Mouse (Mus musculus) midbrain, embryonic 11.5 days (tissue): ENCODE results near the gene Tmem176b. TPM values are rescaled to one million over a fixed set of nuclear protein-coding genes. Genes with fewer than 3 reads are reported as not detected.
"Not testable (repeated sequence)": the region's sequence is repeated elsewhere in the genome, so short reads cannot be mapped to it uniquely, and the experiment has no call there.

Experiments used
- ATAC-seq: fragments of 200-750 bp; cut with Nextera tagmentation; 2 replicates; pipeline ENCODE4 v1.8.0; 2017; ENCODE audit warnings: moderate TSS enrichment, moderate library complexity; ENCODE audit not compliant: low FRiP score
- DNase-seq: peaks from one replicate; pipeline ENCODE4 v3.0.0; 2015; ENCODE audit warnings: low spot score; ENCODE audit errors: missing footprints
- H3K27ac ChIP-seq: fragments of 300-500 bp; sonication (generic); 2 replicates; pipeline ENCODE4 v1.5.1; 2014; ENCODE audit warnings: low read depth, low read length
- H3K27me3 ChIP-seq: fragments of 300-500 bp; sonication (generic); 2 replicates; pipeline ENCODE4 v1.6.1; 2014; ENCODE audit warnings: mild to moderate bottlenecking, low read length, moderate library complexity, mixed read lengths; ENCODE audit not compliant: control insufficient read depth, insufficient read depth
- H3K36me3 ChIP-seq: fragments of 300-500 bp; sonication (generic); 2 replicates; pipeline ENCODE4 v1.6.1; 2014; ENCODE audit warnings: mild to moderate bottlenecking, low read length, moderate library complexity, mixed read lengths; ENCODE audit not compliant: control insufficient read depth, insufficient read depth
- H3K4me1 ChIP-seq: fragments of 300-500 bp; sonication (generic); 2 replicates; pipeline ENCODE4 v1.6.1; 2014; ENCODE audit warnings: low read length; ENCODE audit not compliant: control insufficient read depth, insufficient read depth
- H3K4me2 ChIP-seq: fragments of 300-500 bp; sonication (generic); 2 replicates; pipeline ENCODE4 v1.6.1; 2014; ENCODE audit warnings: mild to moderate bottlenecking, moderate library complexity
- H3K4me3 ChIP-seq: fragments of 300-500 bp; sonication (generic); 2 replicates; pipeline ENCODE4 v1.5.1; 2014; ENCODE audit warnings: low read depth, low read length
- H3K9ac ChIP-seq: fragments of 300-500 bp; sonication (generic); 2 replicates; pipeline ENCODE4 v1.6.1; 2014; ENCODE audit warnings: low read length
- H3K9me3 ChIP-seq: fragments of 300-500 bp; sonication (generic); 2 replicates; pipeline ENCODE4 v1.6.1; 2016; ENCODE audit warnings: low read length; ENCODE audit not compliant: control insufficient read depth
- WGBS: fragments of 180-500 bp; shearing (Covaris S2); extraction: QIAGEN DNeasy Blood & Tissue Kit; methylation state at CpG from one replicate; pipeline ENCODE4 v1.1.7; 2014; 5-methylcytosine and 5-hydroxymethylcytosine counted together
- polyA plus RNA-seq: library from polyadenylated mRNA; unstranded; fragments of >200 nt; fragmentation: Nextera tagmentation; extraction: Ambion mirVana; gene quantifications from 2 replicates; pipeline ENCODE4 v1.2.1, GENCODE M21; 2014

Tmem176b gene
- polyA plus RNA-seq, 1 experiment from 2014 or later = 58.8 TPM

- no peaks in the 10 kb centered on the region for H3K27me3 ChIP-seq
- DNase-seq = no peak
Measured at GRCm38 (mm10) chr6:48833515-48833914, 7.8 kb downstream of the Tmem176b start.

DNA sequence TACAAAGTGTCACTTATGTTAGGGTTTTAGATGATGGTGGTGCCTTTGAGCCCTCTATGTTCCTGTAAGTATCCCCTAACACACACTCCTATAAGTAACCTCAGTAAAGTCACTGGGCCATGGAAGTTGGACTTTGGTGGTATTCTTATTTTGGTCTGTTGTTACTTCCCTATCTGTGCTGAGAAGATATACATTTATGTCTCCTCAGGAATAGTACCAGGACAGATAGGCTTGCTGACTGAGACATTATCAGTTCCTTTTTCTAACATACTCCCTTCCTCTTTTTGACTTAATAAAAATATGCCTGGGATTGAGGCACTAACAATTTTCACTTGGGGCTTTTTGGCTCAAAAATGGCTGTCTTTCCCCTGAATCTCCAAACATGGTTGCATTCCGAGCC lies 8.9 kb downstream of the Tmem176b start:
- DNase-seq (no peak), ATAC-seq (no peak)
- H3K9me3 ChIP-seq = no peaks in the 10 kb centered on the region
- no peaks in the 10 kb centered on the region for H3K27me3 ChIP-seq
- no peaks in the 10 kb centered on the region for H3K4me1 ChIP-seq
- 92% methylated on average over 1 of the region's 1 CpGs for WGBS
- no peak overlapping the region for H3K4me3 ChIP-seq
- no peak overlapping the region for H3K9ac ChIP-seq
- no peaks in the 10 kb centered on the region for H3K36me3 ChIP-seq
- H3K27ac ChIP-seq = no peak overlapping the region
- no peak overlapping the region for H3K4me2 ChIP-seq

More at GRCm38 (mm10) chr6:48833515-48833914, 7.8 kb downstream of the Tmem176b start:
- no peak overlapping the region for H3K9ac ChIP-seq
- no peak for ATAC-seq
- H3K36me3 ChIP-seq = no peaks in the 10 kb centered on the region
- no peak overlapping the region for H3K4me3 ChIP-seq
- H3K4me2 ChIP-seq = no peak overlapping the region
- 93% methylated on average over 4 of the region's 4 CpGs for WGBS
- no peaks in the 10 kb centered on the region for H3K9me3 ChIP-seq
- no peaks in the 10 kb centered on the region for H3K4me1 ChIP-seq
- H3K27ac ChIP-seq = no peak overlapping the region

DNA sequence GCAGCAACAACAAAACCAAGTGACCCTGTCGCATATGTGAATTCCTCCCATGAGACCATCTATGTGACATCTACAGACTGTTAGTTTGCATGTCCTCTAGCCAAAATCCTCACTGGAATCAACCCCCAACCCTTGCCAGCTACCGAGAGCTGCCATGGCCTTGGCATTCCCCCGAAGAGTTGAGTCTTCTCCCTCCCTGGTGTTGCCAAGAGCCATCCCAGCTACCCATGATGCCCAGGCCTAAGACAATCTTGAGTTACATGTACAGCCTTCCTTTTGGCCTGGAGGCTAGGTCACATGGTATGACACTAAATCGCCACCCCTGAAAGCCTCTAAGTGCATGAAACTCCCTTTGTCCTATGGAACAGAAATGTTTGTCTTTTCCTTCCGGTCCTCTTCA lies 10.2 kb downstream of the Tmem176b start:
- no peak overlapping the region for H3K4me2 ChIP-seq
- no peak overlapping the region for H3K27ac ChIP-seq
- no peak overlapping the region for H3K9ac ChIP-seq
- no peak for DNase-seq
- ATAC-seq = no peak
- no peaks in the 10 kb centered on the region for H3K27me3 ChIP-seq
- no peaks in the 10 kb centered on the region for H3K36me3 ChIP-seq
- no peaks in the 10 kb centered on the region for H3K9me3 ChIP-seq
- no peaks in the 10 kb centered on the region for H3K4me1 ChIP-seq
- no peak overlapping the region for H3K4me3 ChIP-seq
- 85% methylated on average over 5 of the region's 5 CpGs for WGBS

- H3K4me2 ChIP-seq = no peak overlapping the region
- no peak overlapping the region for H3K27ac ChIP-seq
- H3K9me3 ChIP-seq = no peaks in the 10 kb centered on the region
- no peak overlapping the region for H3K4me3 ChIP-seq
- H3K9ac ChIP-seq = no peak overlapping the region
- H3K36me3 ChIP-seq = no peaks in the 10 kb centered on the region
- ATAC-seq (no peak), DNase-seq (no peak)
- H3K27me3 ChIP-seq = no peaks in the 10 kb centered on the region
- H3K4me1 ChIP-seq = no peaks in the 10 kb centered on the region
- 83% methylated on average over 1 of the region's 1 CpGs for WGBS
Measured at GRCm38 (mm10) chr6:48830241-48830640, 11.1 kb downstream of the Tmem176b start.

DNA sequence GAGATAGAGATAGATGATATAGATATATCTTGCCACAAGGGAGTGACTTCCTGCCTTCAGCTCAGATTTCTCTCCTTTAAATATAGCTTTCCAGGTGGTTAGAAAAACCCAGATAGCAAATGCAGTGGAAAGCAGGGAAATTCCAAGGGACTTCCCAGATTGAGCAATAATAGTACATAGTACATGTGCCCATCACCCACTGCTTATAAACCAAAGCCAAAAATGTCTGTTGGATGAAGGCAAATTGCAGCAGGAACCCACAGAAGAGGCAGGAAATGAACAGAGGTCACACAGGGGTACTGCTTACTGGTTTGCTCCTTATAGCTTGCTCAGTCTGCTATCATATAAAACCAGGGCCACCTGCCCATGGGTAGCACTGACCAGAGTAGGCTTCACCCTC lies 11.6 kb downstream of the Tmem176b start:
- Histone ChIP-seq H3K9me3 (no peaks in the 10 kb centered on the region), H3K4me1 (no peaks in the 10 kb centered on the region), H3K27ac (no peak overlapping the region), H3K4me2 (no peak overlapping the region), H3K4me3 (no peak overlapping the region), H3K36me3 (no peaks in the 10 kb centered on the region), H3K9ac (no peak overlapping the region), H3K27me3 (no peaks in the 10 kb centered on the region)
- DNase-seq (no peak), ATAC-seq (no peak)

- 87% methylated on average over 1 of the region's 1 CpGs for WGBS
- Histone ChIP-seq H3K27me3 (no peaks in the 10 kb centered on the region), H3K36me3 (no peaks in the 10 kb centered on the region), H3K4me3 (no peak overlapping the region), H3K27ac (no peak overlapping the region), H3K4me1 (no peaks in the 10 kb centered on the region), H3K4me2 (no peak overlapping the region), H3K9ac (no peak overlapping the region), H3K9me3 (no peaks in the 10 kb centered on the region)
- ATAC-seq (no peak), DNase-seq (no peak)
Measured at GRCm38 (mm10) chr6:48828976-48829375, 12.3 kb downstream of the Tmem176b start.

GRCm38 (mm10) chr6:48825016-48825415 lies 16.3 kb downstream of the Tmem176b start:
- no peak overlapping the region for H3K4me2 ChIP-seq
- WGBS = 80% methylated on average over 7 of the region's 7 CpGs

DNA sequence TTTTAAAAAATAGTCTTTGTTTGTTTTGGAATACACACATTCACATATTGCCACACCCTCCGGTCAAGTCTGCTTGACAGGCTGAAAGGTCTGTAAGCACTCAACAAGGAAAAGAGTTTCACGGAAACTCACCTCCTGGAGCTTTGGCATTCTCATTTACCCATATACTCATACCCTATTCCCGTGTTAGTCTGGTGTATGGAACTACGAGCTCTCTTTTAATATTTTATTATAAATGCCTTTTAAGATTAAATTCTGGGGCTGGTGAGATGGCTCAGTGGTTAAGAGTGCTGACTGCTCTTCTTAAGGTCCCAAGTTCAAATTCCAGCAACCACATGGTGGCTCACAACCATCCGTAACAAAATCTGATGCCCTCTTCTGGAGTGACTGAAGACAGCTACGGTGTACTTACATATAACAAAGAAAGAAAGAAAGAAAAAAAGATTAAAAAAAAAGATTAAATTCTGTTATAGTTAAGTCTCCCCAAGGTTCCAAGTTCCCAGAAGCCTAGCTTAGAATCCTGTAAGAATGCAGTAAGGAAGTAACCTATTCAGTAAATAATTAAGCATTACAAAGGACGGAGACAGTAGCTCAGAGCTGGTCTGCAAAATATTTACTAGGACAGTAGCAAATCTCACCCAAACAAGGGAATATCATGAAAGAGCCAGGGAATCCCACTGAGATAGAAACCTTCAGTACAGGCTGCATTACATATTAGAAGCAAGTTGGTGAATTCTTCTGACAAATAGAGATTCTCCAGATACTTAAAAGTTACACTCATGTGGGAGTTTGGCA lies 19.1 kb downstream of the Tmem176b start:
- not testable (repeated sequence) for H3K4me1 ChIP-seq, H3K36me3 ChIP-seq, H3K9ac ChIP-seq, DNase-seq, ATAC-seq, H3K4me2 ChIP-seq, H3K4me3 ChIP-seq, H3K27me3 ChIP-seq, H3K27ac ChIP-seq, H3K9me3 ChIP-seq
- WGBS = 89% methylated on average over 7 of the region's 7 CpGs

More at GRCm38 (mm10) chr6:48825016-48825415, 16.3 kb downstream of the Tmem176b start:
- Histone ChIP-seq H3K36me3 (no peaks in the 10 kb centered on the region), H3K9ac (no peak overlapping the region), H3K4me1 (no peaks in the 10 kb centered on the region), H3K4me3 (no peak overlapping the region), H3K27ac (no peak overlapping the region), H3K27me3 (no peaks in the 10 kb centered on the region), H3K9me3 (no peaks in the 10 kb centered on the region)
- DNase-seq (no peak), ATAC-seq (no peak)

- H3K27me3 ChIP-seq = no peaks in the 10 kb centered on the region
- ATAC-seq = no peak
Measured at GRCm38 (mm10) chr6:48817815-48818214, 23.5 kb downstream of the Tmem176b start.

More at GRCm38 (mm10) chr6:48817815-48818214, 23.5 kb downstream of the Tmem176b start:
- no peak overlapping the region for H3K4me2 ChIP-seq
- H3K4me3 ChIP-seq = no peak overlapping the region
- H3K9ac ChIP-seq = no peak overlapping the region
- no peaks in the 10 kb centered on the region for H3K9me3 ChIP-seq
- no peak overlapping the region for H3K27ac ChIP-seq
- H3K36me3 ChIP-seq = no peaks in the 10 kb centered on the region
- DNase-seq = peak; percentile 90
- H3K4me1 ChIP-seq = no peaks in the 10 kb centered on the region
- WGBS = 7% methylated on average over 6 of the region's 6 CpGs
